Comparison of ENCODE assay signal across 12 mouse cellular contexts in the genomic region with DNA sequence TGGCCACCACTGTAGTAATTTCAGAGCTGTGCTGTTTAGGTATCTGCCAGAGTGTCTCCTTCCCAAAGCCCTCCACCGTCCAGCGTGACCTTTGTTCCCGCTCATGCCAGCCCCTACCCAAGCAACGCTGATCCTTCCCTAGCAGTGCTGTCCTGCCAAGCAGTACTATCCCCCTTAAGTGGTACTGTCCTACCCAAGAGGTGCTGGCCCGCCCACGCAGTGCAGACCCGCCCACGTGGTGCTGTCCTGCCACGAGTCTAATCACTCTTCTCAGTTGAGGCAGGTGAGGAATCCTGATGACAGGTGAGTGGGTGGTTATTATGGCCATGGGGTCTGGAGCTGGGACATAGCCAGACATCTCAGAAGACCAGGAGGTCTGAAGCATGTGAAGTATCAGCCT.
"Had no signal": no experiment of that assay in that cellular context is flagged by ENCODE, and none has a peak within 500 bp of the region (broad histone marks: within the 10 kb centered on the region; RNA-seq: fewer than 3 reads in every experiment).

No protein-coding gene starts in this region.

- H3K4me2 ChIP-seq: limb, embryonic 13.5 days; midbrain, embryonic 12.5 days; neural tube, embryonic 15.5 days had no signal

- H3K27ac ChIP-seq: limb, embryonic 13.5 days; liver, embryonic 14.5 days; midbrain, embryonic 12.5 days; neural tube, embryonic 15.5 days had no signal

- H3K27me3 ChIP-seq: limb, embryonic 13.5 days; midbrain, embryonic 12.5 days; neural tube, embryonic 15.5 days had no signal

- H3K9ac ChIP-seq: limb, embryonic 13.5 days; liver, embryonic 14.5 days; midbrain, embryonic 12.5 days; neural tube, embryonic 15.5 days had no signal

- DNase-seq: kidney, adult 2 months; left cerebral cortex, postnatal 4 days; lung, adult 18-20 months; right cerebral cortex, adult 18-20 months; right cerebral cortex, postnatal 25 days; thymus, postnatal 36 days had no signal

- H3K9me3 ChIP-seq: limb, embryonic 13.5 days; midbrain, embryonic 12.5 days; neural tube, embryonic 15.5 days had no signal

- ATAC-seq: lung, postnatal 0 days had no signal

- H3K36me3 ChIP-seq: limb, embryonic 13.5 days; midbrain, embryonic 12.5 days; neural tube, embryonic 15.5 days had no signal

- H3K4me3 ChIP-seq: limb, embryonic 13.5 days; midbrain, embryonic 12.5 days; myocyte; neural tube, embryonic 15.5 days had no signal

- H3K4me1 ChIP-seq: limb, embryonic 13.5 days; midbrain, embryonic 12.5 days; neural tube, embryonic 15.5 days had no signal
